Mouse (Mus musculus): Measurements from ENCODE around the gene Psen1.

Gene Psen1

GRCm38 (mm10) chr12:83687934-83688315, at the start of gene Psen1:
Gene Psen1, plus strand, starts transcription at chr12:83688152.
- peak; percentile 95 for DNase-seq (ENCODE audit: extremely low spot score, low spot score)

DNA sequence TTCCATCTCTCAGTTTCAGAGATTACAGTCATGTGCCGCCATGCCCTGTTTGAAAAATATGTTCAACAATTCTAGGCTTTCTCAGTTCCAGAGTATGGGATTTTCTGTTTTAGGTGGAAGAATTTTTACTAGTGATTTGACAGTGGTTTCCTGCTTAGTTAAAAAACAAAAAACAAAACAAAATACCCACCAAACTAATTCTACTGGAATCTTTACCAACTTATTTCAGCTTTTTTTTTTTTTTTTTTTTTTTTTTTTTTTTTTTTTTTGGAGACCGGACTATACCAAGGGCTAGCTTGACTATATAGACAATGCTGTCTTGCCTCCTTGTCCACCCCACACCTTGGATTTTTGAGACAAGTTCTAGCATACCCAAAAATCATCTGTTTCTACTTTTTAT, 46.7 kb upstream of the Psen1 start:
- no peak for DNase-seq (ENCODE audit: extremely low spot score, low spot score)

- no peak for DNase-seq (ENCODE audit: extremely low spot score, low spot score)
Observed at GRCm38 (mm10) chr12:83643116-83643515, 44.8 kb upstream of the Psen1 start.

DNA sequence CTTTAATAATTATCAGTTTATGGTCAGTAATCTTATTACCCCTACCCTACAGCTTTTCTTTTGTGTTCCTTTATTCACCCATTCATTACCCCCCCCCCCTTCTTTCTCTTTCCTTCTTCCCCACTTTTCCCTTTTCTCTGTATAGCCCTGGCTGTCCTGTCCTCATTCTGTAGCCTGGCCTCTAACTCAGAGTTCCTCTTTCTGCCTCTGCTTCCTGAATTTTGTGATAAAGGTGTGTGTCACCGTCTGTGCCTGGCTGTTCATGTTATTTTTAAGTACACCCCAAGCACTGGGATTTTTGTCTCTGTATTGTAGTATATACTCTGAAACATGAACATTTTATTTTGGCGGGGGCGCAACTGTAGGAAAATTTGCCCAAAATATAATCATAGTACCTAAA, 37.6 kb upstream of the Psen1 start:
- no peak for DNase-seq (ENCODE audit: extremely low spot score, low spot score)

DNA sequence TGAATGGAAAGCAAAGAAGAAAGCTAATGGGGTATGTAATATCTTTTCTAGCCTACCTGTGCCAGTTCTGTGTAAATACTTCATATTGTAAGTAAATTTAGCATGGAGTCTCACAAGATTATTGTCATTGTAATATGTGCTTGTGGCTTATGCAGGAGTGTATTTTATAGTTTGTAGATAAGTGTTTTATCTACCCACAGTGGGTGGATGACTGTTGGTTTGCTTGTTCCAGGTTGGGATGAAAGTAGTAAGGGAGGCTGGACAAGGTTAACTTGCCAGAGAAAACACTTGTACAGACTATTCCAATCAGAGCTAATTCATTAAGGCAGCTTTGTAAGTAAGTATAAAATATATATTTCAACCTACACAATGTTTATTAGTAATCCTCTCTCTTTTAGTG, 36.5 kb upstream of the Psen1 start:
- DNase-seq (ENCODE audit: extremely low spot score, low spot score): no peak

- no peak for DNase-seq (ENCODE audit: extremely low spot score, low spot score)
Observed at GRCm38 (mm10) chr12:83685466-83685865, 2.5 kb upstream of the Psen1 start.

- DNase-seq (ENCODE audit: extremely low spot score, low spot score): no peak
Observed at GRCm38 (mm10) chr12:83686575-83687350, 1.2 kb upstream of the Psen1 start.

GRCm38 (mm10) chr12:83688316-83689086, 549 bp downstream of the Psen1 start:
- no peak for DNase-seq (ENCODE audit: extremely low spot score, low spot score)

DNA sequence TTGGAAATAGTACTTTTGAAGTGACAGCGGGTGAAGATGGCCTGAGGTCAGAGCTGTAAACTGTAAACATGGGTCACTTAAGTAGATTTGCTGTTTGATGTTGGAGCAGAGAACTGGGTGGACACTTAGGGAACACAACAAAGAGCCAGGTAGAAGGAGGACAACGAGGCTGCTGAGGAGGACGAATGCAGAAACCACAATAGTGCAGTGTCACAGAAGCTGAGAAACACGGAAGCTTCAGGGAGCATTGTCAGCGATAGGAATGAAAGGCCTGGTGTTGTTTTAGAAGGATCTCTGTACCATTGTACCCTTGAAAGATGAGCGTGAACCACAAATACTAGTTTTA, 1.1 kb downstream of the Psen1 start:
- no peak for DNase-seq (ENCODE audit: extremely low spot score, low spot score)

GRCm38 (mm10) chr12:83694011-83694410, 6.1 kb downstream of the Psen1 start:
- no peak for DNase-seq (ENCODE audit: extremely low spot score, low spot score)

GRCm38 (mm10) chr12:83694669-83695068, 6.7 kb downstream of the Psen1 start:
- no peak for DNase-seq (ENCODE audit: extremely low spot score, low spot score)

GRCm38 (mm10) chr12:83698637-83699036, 10.7 kb downstream of the Psen1 start:
- no peak for DNase-seq (ENCODE audit: extremely low spot score, low spot score)

DNA sequence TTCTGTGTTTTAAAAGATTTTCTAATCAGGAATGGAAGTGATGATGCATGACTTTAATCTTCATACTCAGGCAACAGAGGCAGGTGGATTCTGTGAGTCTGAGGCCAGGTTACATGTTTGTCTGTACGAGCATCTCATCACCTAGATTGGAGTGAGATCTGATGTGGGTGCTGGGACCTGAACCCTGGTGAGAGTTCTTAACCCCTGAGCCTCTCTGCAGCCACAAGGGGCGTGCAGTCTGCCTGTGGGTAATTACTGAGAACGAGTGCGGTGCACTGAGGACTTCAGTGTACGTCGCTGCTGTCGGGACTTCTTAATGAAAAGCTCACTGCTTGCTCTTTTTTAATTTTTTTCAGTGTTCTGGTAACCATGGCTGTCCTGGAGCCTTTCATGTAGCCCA, 13.7 kb downstream of the Psen1 start:
- no peak for DNase-seq (ENCODE audit: extremely low spot score, low spot score)

GRCm38 (mm10) chr12:83702796-83703195, 14.8 kb downstream of the Psen1 start:
- DNase-seq (ENCODE audit: extremely low spot score, low spot score): no peak

- DNase-seq (ENCODE audit: extremely low spot score, low spot score): no peak
Observed at GRCm38 (mm10) chr12:83706951-83707350, 19.0 kb downstream of the Psen1 start.

- DNase-seq (ENCODE audit: extremely low spot score, low spot score): no peak
Observed at GRCm38 (mm10) chr12:83708160-83709092, 20.5 kb downstream of the Psen1 start.

- DNase-seq (ENCODE audit: extremely low spot score, low spot score): no peak
Observed at GRCm38 (mm10) chr12:83709934-83710333, 22.0 kb downstream of the Psen1 start.

- no peak for DNase-seq (ENCODE audit: extremely low spot score, low spot score)
Observed at GRCm38 (mm10) chr12:83713749-83714148, 25.8 kb downstream of the Psen1 start.

GRCm38 (mm10) chr12:83716416-83717184, 28.6 kb downstream of the Psen1 start:
- no peak for DNase-seq (ENCODE audit: extremely low spot score, low spot score)

DNA sequence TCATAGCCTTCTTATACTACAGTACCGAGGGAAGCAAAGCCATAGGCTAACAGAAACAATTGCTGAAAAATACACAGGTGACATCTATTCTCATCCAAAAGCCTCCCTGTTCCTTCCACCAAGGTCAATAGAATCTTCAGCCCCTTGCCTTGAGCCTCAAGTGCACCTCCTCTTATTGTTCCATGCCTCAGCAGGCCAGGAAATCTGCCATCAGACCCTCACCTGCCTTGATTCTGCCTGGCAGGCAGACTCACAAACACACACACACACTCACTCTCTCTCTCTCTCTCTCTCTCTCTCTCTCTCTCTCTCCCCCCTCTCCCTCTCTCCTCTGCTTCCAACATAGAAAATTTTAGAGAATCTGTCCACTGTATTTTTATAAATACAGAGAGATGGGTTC, 31.5 kb downstream of the Psen1 start:
- DNase-seq (ENCODE audit: extremely low spot score, low spot score): no peak

GRCm38 (mm10) chr12:83721281-83721680, 33.3 kb downstream of the Psen1 start:
- no peak for DNase-seq (ENCODE audit: extremely low spot score, low spot score)

Data from neural tube, embryonic 10.5 days (tissue).